ENCODE assay signal across 7 mouse cellular contexts in genomic region chr1:181256689-181257584, GRCm38 (mm10). TPM values are rescaled to one million over a fixed set of nuclear protein-coding genes. Genes with fewer than 3 reads are reported as not detected.
DNase-seq lines count a peak whose midpoint lies in the region; ATAC-seq lines count a peak whose summit lies in the region.

No protein-coding gene starts in this region.

- H3K9me3 ChIP-seq in forebrain, embryonic 11.5 days (ENCODE audit: control insufficient read depth, low read length): no peaks in the 10 kb centered on the region
- no peaks in the 10 kb centered on the region for H3K9me3 ChIP-seq in limb, embryonic 11.5 days (ENCODE audit: control insufficient read depth, low read length)
- H3K9me3 ChIP-seq in midbrain, embryonic 13.5 days: no peaks in the 10 kb centered on the region

- ATAC-seq in forebrain, embryonic 11.5 days (replicated peaks; ENCODE audit: low FRiP score): peak; percentile 67
- ATAC-seq in limb, embryonic 11.5 days (ENCODE audit: insufficient number of reproducible peaks, low FRiP score, low TSS enrichment, low read depth): peak; percentile 70
- peak; percentile 71 for ATAC-seq in midbrain, embryonic 13.5 days

- WGBS in forebrain, embryonic 11.5 days: 25% methylated on average over 35 of the region's 36 CpGs
- 16% methylated on average over 36 of the region's 36 CpGs for WGBS in limb, embryonic 11.5 days
- WGBS in midbrain, embryonic 13.5 days: 26% methylated on average over 33 of the region's 36 CpGs

- peak overlapping the region; percentile 73 for H3K4me2 ChIP-seq in forebrain, embryonic 11.5 days (ENCODE audit: low read depth, low read length, severe bottlenecking)
- H3K4me2 ChIP-seq in limb, embryonic 11.5 days (ENCODE audit: low read depth, severe bottlenecking): peak overlapping the region; percentile 76
- peak overlapping the region; percentile 79 for H3K4me2 ChIP-seq in midbrain, embryonic 13.5 days (replicated peaks)

- peak overlapping the region; percentile 71 for H3K27ac ChIP-seq in forebrain, embryonic 11.5 days (ENCODE audit: low read depth, low read length)
- H3K27ac ChIP-seq in limb, embryonic 11.5 days (replicated peaks; ENCODE audit: low read depth, low read length): peak overlapping the region; percentile 30; the same call in 1 of the 2 replicates
- H3K27ac ChIP-seq in midbrain, embryonic 13.5 days: peak overlapping the region; percentile 47; the same call in 1 of the 2 replicates

- peak overlapping the region; percentile 64 for H3K9ac ChIP-seq in forebrain, embryonic 11.5 days (ENCODE audit: low read length)
- peak overlapping the region; percentile 61 for H3K9ac ChIP-seq in limb, embryonic 11.5 days (ENCODE audit: low read length)
- peak overlapping the region; percentile 45 for H3K9ac ChIP-seq in midbrain, embryonic 13.5 days (replicated peaks)

- peak overlapping the region; percentile 29 for H3K4me3 ChIP-seq in forebrain, embryonic 11.5 days (ENCODE audit: low read depth, low read length)
- H3K4me3 ChIP-seq in limb, embryonic 11.5 days (ENCODE audit: low read depth, low read length): peak overlapping the region; percentile 29
- H3K4me3 ChIP-seq in midbrain, embryonic 13.5 days (replicated peaks): peak overlapping the region; percentile 38

- peak; percentile 85 for DNase-seq in MEL-GATA-1-ER (ENCODE audit: extremely low read depth, low read depth)
- DNase-seq in brain, adult 2 months (ENCODE audit: low read depth, low spot score): peak; percentile 26
- peak; percentile 73 for DNase-seq in forebrain, embryonic 11.5 days (ENCODE audit: low spot score)
- DNase-seq in heart, postnatal 36 days: peak; percentile 79 to 82
- DNase-seq in limb, embryonic 11.5 days (ENCODE audit: low spot score): peak; percentile 71
- DNase-seq in spleen, postnatal 4 days (ENCODE audit: low spot score in 2 of 2): peak; percentile 92 to 95

- peaks cover 19% of the 10 kb centered on the region; the same call in 1 of the 2 replicates for H3K4me1 ChIP-seq in forebrain, embryonic 11.5 days (replicated peaks; ENCODE audit: control insufficient read depth, insufficient read depth, low read length)
- H3K4me1 ChIP-seq in limb, embryonic 11.5 days (ENCODE audit: control insufficient read depth, insufficient read depth, low read length): peaks cover 26% of the 10 kb centered on the region
- H3K4me1 ChIP-seq in midbrain, embryonic 13.5 days (replicated peaks): peaks cover 32% of the 10 kb centered on the region

- intact Hi-C loops in heart, postnatal 36 days (cut with DNase I): loop anchor here (1.0 kb wide), 1 partner anchor 45 kb away; the partner anchor contains the start of gene Wdr26

- no peaks in the 10 kb centered on the region; the same call in none of the 2 replicates for H3K27me3 ChIP-seq in forebrain, embryonic 11.5 days (ENCODE audit: control insufficient read depth, insufficient read depth, low read length)
- H3K27me3 ChIP-seq in limb, embryonic 11.5 days (ENCODE audit: control insufficient read depth, insufficient read depth, low read length): no peaks in the 10 kb centered on the region
- H3K27me3 ChIP-seq in midbrain, embryonic 13.5 days: 0 out of 2 replicates have a peak, but pooled peaks cover 10% of the 10 kb centered on the region

- no peaks in the 10 kb centered on the region for H3K36me3 ChIP-seq in forebrain, embryonic 11.5 days (ENCODE audit: control insufficient read depth, insufficient read depth, low read length)
- no peaks in the 10 kb centered on the region for H3K36me3 ChIP-seq in limb, embryonic 11.5 days (ENCODE audit: control insufficient read depth, insufficient read depth, low read length)
- no peaks in the 10 kb centered on the region for H3K36me3 ChIP-seq in midbrain, embryonic 13.5 days

RNA-seq across cellular contexts. Expression of gene Wdr26, which starts 45.1 kb away (rescaled TPM):
- 34.1 and 45.0 TPM in 2 replicates for polyA plus RNA-seq in forebrain, embryonic 11.5 days (2014; fragmentation: Nextera tagmentation; extraction: Ambion mirVana)
- total RNA-seq in heart, postnatal 36 days (2021): 100 to 1,000 TPM; 110 to 115 TPM
- 34.3 and 40.5 TPM in 2 replicates for polyA plus RNA-seq in limb, embryonic 11.5 days (2014; fragmentation: Nextera tagmentation; extraction: Ambion mirVana)
- polyA plus RNA-seq in midbrain, embryonic 13.5 days (2015; fragmentation: Nextera tagmentation; extraction: Ambion mirVana): 47.2 and 51.7 TPM in 2 replicates

Comparison
In these comparisons a context has a peak if more than half of its experiments do, and no peak if none do; other contexts are left out.
1. Peak in every context shown above with its lines: DNase-seq, ATAC-seq, H3K4me3 ChIP-seq and H3K27ac ChIP-seq.
2. DNase-seq: peak in every context shown above with its lines; median percentile 94 in spleen, postnatal 4 days; 85 in MEL-GATA-1-ER; 80 in heart, postnatal 36 days; 73 in forebrain, embryonic 11.5 days; 71 in limb, embryonic 11.5 days; 26 in brain, adult 2 months.